Mouse (Mus musculus) CD4-positive, CD25-positive, alpha-beta regulatory T cell, adult 2 months (primary cell): ENCODE results near the gene Prg3.

Experiments used
- DNase-seq: peaks from one replicate; pipeline ENCODE4 v3.0.0-alpha.2; 2012; ENCODE audit warnings: low read depth, low spot score

The Prg3 gene

DNA sequence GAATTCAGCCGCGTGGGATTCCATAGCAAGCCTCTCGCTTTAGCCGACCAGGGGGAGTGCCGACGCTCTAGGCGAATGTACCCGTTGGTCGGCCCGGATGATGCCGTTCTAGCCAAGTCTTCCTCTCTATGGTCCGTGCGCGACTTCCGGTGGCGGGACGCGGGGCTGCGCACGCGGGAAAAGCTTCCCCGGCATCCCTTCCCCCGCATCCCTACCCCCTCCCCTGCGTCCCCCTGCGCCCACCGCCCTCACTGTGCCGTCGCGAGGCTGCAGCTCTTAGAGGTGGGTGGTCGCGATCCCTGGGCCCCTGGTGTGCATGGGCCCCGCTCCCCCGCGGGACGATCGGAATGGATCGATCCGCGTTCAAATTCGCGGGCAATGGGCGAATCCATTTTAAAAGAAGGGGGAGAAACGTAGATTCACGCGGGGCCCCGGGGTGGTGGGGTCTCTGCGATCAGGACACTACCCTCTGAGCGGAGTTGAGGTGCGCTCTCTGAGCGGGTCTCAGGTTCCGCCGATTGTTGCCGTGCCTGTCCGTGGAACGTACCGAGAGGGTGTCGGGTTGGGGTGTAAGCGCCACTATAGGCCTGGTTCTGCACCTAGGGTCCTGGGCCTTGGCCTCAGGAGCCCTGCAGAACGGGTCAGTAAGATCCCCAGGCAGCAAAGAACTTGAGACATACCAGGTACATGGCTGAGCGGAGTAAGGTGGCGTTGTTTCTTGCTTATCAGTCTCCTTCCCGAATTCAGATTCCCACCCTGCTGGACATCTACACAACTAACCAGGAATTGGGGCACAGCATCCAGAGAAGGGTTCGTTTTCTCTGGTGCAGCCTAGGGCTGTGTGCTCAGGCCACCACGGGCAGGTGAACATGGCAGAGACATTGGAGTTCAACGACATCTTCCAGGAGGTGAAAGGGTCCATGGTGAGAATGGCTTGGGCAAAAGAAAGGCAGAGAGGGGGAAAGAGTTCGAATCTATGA is 49.3 kb downstream of the Prg3 start, which contains the start of the genes Ssrp1 and P2rx3:
Ssrp1 (plus strand) TSS at position 188 of the 980 bp plus-strand sequence.
P2rx3 (minus strand) TSS at position 416 of the 980 bp plus-strand sequence.
- DNase-seq = peak; percentile 96

DNA sequence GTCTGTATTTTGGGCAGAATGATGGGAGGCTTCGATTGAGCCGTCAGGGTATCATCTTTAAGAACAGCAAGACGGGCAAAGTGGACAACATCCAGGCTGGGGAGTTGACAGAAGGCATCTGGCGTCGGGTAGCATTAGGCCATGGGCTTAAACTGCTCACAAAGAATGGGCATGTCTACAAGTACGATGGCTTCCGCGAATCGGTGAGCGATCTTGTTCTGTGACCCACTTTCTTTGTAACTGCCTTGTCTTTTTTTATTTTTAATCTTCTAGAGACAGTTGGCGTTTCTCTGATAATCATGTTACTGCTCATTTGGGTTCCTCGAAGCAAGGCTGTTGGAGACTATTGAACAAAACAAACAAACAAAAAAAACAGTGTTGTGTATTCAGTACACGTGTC is 50.3 kb downstream of the Prg3 start:
- no peak for DNase-seq
